Mouse (Mus musculus) thymus, adult 2 months (tissue): Measurements from ENCODE around the gene Tmem273. TPM values are rescaled to one million over a fixed set of nuclear protein-coding genes. Genes with fewer than 3 reads are reported as not detected.

Experiments
- DNase-seq: peaks from one replicate; pipeline ENCODE4 v3.0.0; 2021
- H3K27ac ChIP-seq: fragments of 200-500 bp; 2 replicates; pipeline ENCODE4 v1.5.1; 2012; ENCODE audit warnings: low read length, control low read depth; ENCODE audit not compliant: control insufficient read depth, insufficient read depth
- H3K27me3 ChIP-seq: fragments of 200-500 bp; 2 replicates; pipeline ENCODE4 v1.6.1; 2012; ENCODE audit warnings: mild to moderate bottlenecking, low read length, moderate library complexity, mixed read lengths; ENCODE audit not compliant: control insufficient read depth, insufficient read depth
- H3K36me3 ChIP-seq: fragments of 200-500 bp; 2 replicates; pipeline ENCODE4 v1.6.1; 2012; ENCODE audit warnings: mild to moderate bottlenecking, low read length, moderate library complexity; ENCODE audit not compliant: control insufficient read depth, insufficient read depth
- H3K4me1 ChIP-seq: fragments of 200-500 bp; replicated peaks from 2 replicates; pipeline ENCODE4 v1.6.1; 2012; ENCODE audit warnings: low read length; ENCODE audit not compliant: control insufficient read depth, insufficient read depth
- H3K4me3 ChIP-seq: fragments of 200-500 bp; 2 replicates; pipeline ENCODE4 v1.5.1; 2012; ENCODE audit warnings: mild to moderate bottlenecking, low read length, control low read depth, moderate library complexity; ENCODE audit not compliant: control insufficient read depth, insufficient read depth
- CTCF ChIP-seq: fragments of 200-500 bp; IDR thresholded peaks from 2 replicates; pipeline ENCODE4 v1.5.1; 2012; ENCODE audit warnings: mild to moderate bottlenecking, control low read depth, low read length, moderate library complexity, borderline replicate concordance; ENCODE audit not compliant: control insufficient read depth, poor library complexity, insufficient read depth; ENCODE audit errors: extremely low read depth
- POLR2A ChIP-seq: fragments of 200-500 bp; IDR thresholded peaks from 2 replicates; pipeline ENCODE4 v1.6.1; 2012; ENCODE audit warnings: mild to moderate bottlenecking, low read length, control low read depth, moderate library complexity; ENCODE audit not compliant: control insufficient read depth, poor library complexity, insufficient read depth; ENCODE audit errors: extremely low read depth
- WGBS: fragments of 180-500 bp; shearing (Covaris S2); methylation state at CpG from one replicate; pipeline ENCODE4 v1.1.7; 2018; 5-methylcytosine and 5-hydroxymethylcytosine counted together
- polyA plus RNA-seq: library from polyadenylated mRNA; depleted of rRNA; stranded (reverse); fragments of >200 nt; gene quantifications from 2 replicates; pipeline ENCODE4 v1.2.3, GENCODE M21; 2012

Tmem273 gene
- polyA plus RNA-seq, 1 experiment, result 1.6 TPM

GRCm38 (mm10) chr14:32784130-32784747, 1.5 kb upstream of the Tmem273 start:
- Histone ChIP-seq H3K27ac (no peak overlapping the region), H3K4me1 (peaks cover 10% of the 10 kb centered on the region), H3K4me3 (no peak overlapping the region), H3K36me3 (no peaks in the 10 kb centered on the region), H3K27me3 (no peaks in the 10 kb centered on the region)
- DNase-seq, result no peak
- 5% methylated on average over 12 of the region's 12 CpGs for WGBS
- TF ChIP-seq POLR2A (no peak), CTCF (no peak)

GRCm38 (mm10) chr14:32784748-32785134, 1.0 kb upstream of the Tmem273 start:
- Histone ChIP-seq H3K36me3 (no peaks in the 10 kb centered on the region), H3K27ac (no peak overlapping the region), H3K4me3 (no peak overlapping the region), H3K27me3 (no peaks in the 10 kb centered on the region), H3K4me1 (peaks cover 10% of the 10 kb centered on the region)
- WGBS, result 37% methylated on average over 4 of the region's 4 CpGs
- DNase-seq, result no peak
- no peak for TF ChIP-seq CTCF
- no peak for TF ChIP-seq POLR2A

- H3K27ac ChIP-seq, result no peak overlapping the region
- 42% methylated on average over 5 of the region's 5 CpGs for whole genome bisulfite sequencing
- TF ChIP-seq POLR2A (no peak), CTCF (no peak)
- no peak for DNase-seq
- no peaks in the 10 kb centered on the region for H3K27me3 ChIP-seq
- peaks cover 10% of the 10 kb centered on the region for H3K4me1 ChIP-seq
- H3K36me3 ChIP-seq, result no peaks in the 10 kb centered on the region
- no peak overlapping the region for H3K4me3 ChIP-seq
Measured at GRCm38 (mm10) chr14:32787691-32788090, 1.9 kb downstream of the Tmem273 start.

GRCm38 (mm10) chr14:32796375-32796774, 10.6 kb downstream of the Tmem273 start:
- DNase-seq, result no peak
- WGBS, result 87% methylated on average over 8 of the region's 8 CpGs
- no peak for TF ChIP-seq POLR2A
- TF ChIP-seq CTCF, result no peak

GRCm38 (mm10) chr14:32797803-32798202, 12.0 kb downstream of the Tmem273 start:
- Histone ChIP-seq H3K27me3 (no peaks in the 10 kb centered on the region), H3K4me1 (no peaks in the 10 kb centered on the region), H3K36me3 (no peaks in the 10 kb centered on the region), H3K4me3 (no peak overlapping the region), H3K27ac (no peak overlapping the region)
- TF ChIP-seq POLR2A, result no peak
- no peak for TF ChIP-seq CTCF
- no peak for DNase-seq
- 85% methylated on average over 2 of the region's 2 CpGs for WGBS

More at GRCm38 (mm10) chr14:32796375-32796774, 10.6 kb downstream of the Tmem273 start:
- H3K27me3 ChIP-seq, result no peaks in the 10 kb centered on the region
- no peaks in the 10 kb centered on the region for H3K4me1 ChIP-seq
- H3K4me3 ChIP-seq, result no peak overlapping the region
- H3K36me3 ChIP-seq, result no peaks in the 10 kb centered on the region
- no peak overlapping the region for H3K27ac ChIP-seq

- H3K36me3 ChIP-seq, result no peaks in the 10 kb centered on the region
Measured at GRCm38 (mm10) chr14:32798355-32798754, 12.6 kb downstream of the Tmem273 start.

More at GRCm38 (mm10) chr14:32798355-32798754, 12.6 kb downstream of the Tmem273 start:
- Histone ChIP-seq H3K4me3 (no peak overlapping the region), H3K27ac (no peak overlapping the region), H3K4me1 (no peaks in the 10 kb centered on the region), H3K27me3 (no peaks in the 10 kb centered on the region)
- no peak for DNase-seq
- TF ChIP-seq POLR2A (no peak), CTCF (no peak)
- WGBS, result 6% methylated on average over 4 of the region's 4 CpGs
